Mouse (Mus musculus): ENCODE measurements around the gene Sh3bp5. TPM values are rescaled to one million over a fixed set of nuclear protein-coding genes. Genes with fewer than 3 reads are reported as not detected.

Sh3bp5 gene
- polyA plus RNA-seq, 1 experiment, result 43.4 TPM

- no peak overlapping the region for H3K4me3 ChIP-seq (ENCODE audit: insufficient read depth, low read depth, low read length)
- peaks cover 3% of the 10 kb centered on the region; the same call in 1 of the 2 replicates for H3K4me1 ChIP-seq (ENCODE audit: control insufficient read depth, insufficient read depth, low read length)
- H3K27ac ChIP-seq (ENCODE audit: insufficient read depth, low read depth, low read length), result no peak overlapping the region
- H3K36me3 ChIP-seq (ENCODE audit: control insufficient read depth, insufficient read depth, low read length), result no peaks in the 10 kb centered on the region
- DNase-seq, result no peak
- 78% methylated on average over 6 of the region's 6 CpGs for WGBS
- no peaks in the 10 kb centered on the region for H3K27me3 ChIP-seq (replicated peaks; ENCODE audit: control insufficient read depth, insufficient read depth, low read length)
- no peak for TF ChIP-seq CTCF (conservative IDR thresholded peaks at IDR 0.05; ENCODE audit: insufficient read depth, insufficient read length, low read depth, low read length)
- no peak for TF ChIP-seq POLR2A (IDR thresholded peaks at IDR 0.05; ENCODE audit: low read depth, low read length)
These were observed 4.8 kb upstream of the Sh3bp5 start for GRCm38 (mm10) chr14:31440725-31441124.

GRCm38 (mm10) chr14:31440230-31440629 is 4.4 kb upstream of the Sh3bp5 start:
- Histone ChIP-seq H3K4me3 (ENCODE audit: insufficient read depth, low read depth, low read length) (no peak overlapping the region), H3K27ac (ENCODE audit: insufficient read depth, low read depth, low read length) (no peak overlapping the region), H3K27me3 (replicated peaks; ENCODE audit: control insufficient read depth, insufficient read depth, low read length) (no peaks in the 10 kb centered on the region), H3K4me1 (ENCODE audit: control insufficient read depth, insufficient read depth, low read length) (peaks cover 3% of the 10 kb centered on the region; the same call in 1 of the 2 replicates), H3K36me3 (ENCODE audit: control insufficient read depth, insufficient read depth, low read length) (no peaks in the 10 kb centered on the region)
- WGBS, result 44% methylated on average over 3 of the region's 3 CpGs
- peak; percentile 46 for TF ChIP-seq CTCF (conservative IDR thresholded peaks at IDR 0.05; ENCODE audit: insufficient read depth, insufficient read length, low read depth, low read length)
- TF ChIP-seq POLR2A (IDR thresholded peaks at IDR 0.05; ENCODE audit: low read depth, low read length), result no peak
- no peak for DNase-seq

GRCm38 (mm10) chr14:31439279-31439678 is 3.4 kb upstream of the Sh3bp5 start:
- TF ChIP-seq POLR2A (IDR thresholded peaks at IDR 0.05; ENCODE audit: low read depth, low read length) (no peak), CTCF (conservative IDR thresholded peaks at IDR 0.05; ENCODE audit: insufficient read depth, insufficient read length, low read depth, low read length) (no peak)
- DNase-seq, result peak; percentile 76
- Histone ChIP-seq H3K4me3 (ENCODE audit: insufficient read depth, low read depth, low read length) (no peak overlapping the region), H3K4me1 (ENCODE audit: control insufficient read depth, insufficient read depth, low read length) (peaks cover 5% of the 10 kb centered on the region; the same call in 1 of the 2 replicates), H3K27ac (ENCODE audit: insufficient read depth, low read depth, low read length) (no peak overlapping the region), H3K36me3 (ENCODE audit: control insufficient read depth, insufficient read depth, low read length) (no peaks in the 10 kb centered on the region), H3K27me3 (replicated peaks; ENCODE audit: control insufficient read depth, insufficient read depth, low read length) (no peaks in the 10 kb centered on the region)
- 53% methylated on average over 11 of the region's 11 CpGs for WGBS

GRCm38 (mm10) chr14:31437826-31438529 is 2.1 kb upstream of the Sh3bp5 start:
- Histone ChIP-seq H3K4me1 (ENCODE audit: control insufficient read depth, insufficient read depth, low read length) (peaks cover 9% of the 10 kb centered on the region), H3K27me3 (replicated peaks; ENCODE audit: control insufficient read depth, insufficient read depth, low read length) (no peaks in the 10 kb centered on the region), H3K36me3 (ENCODE audit: control insufficient read depth, insufficient read depth, low read length) (no peaks in the 10 kb centered on the region), H3K4me3 (ENCODE audit: insufficient read depth, low read depth, low read length) (no peak overlapping the region), H3K27ac (ENCODE audit: insufficient read depth, low read depth, low read length) (no peak overlapping the region)
- WGBS, result 75% methylated on average over 8 of the region's 8 CpGs
- DNase-seq, result no peak
- TF ChIP-seq POLR2A (IDR thresholded peaks at IDR 0.05; ENCODE audit: low read depth, low read length) (no peak), CTCF (conservative IDR thresholded peaks at IDR 0.05; ENCODE audit: insufficient read depth, insufficient read length, low read depth, low read length) (no peak)

GRCm38 (mm10) chr14:31435018-31435915 is 611 bp downstream of the Sh3bp5 start:
- Histone ChIP-seq H3K27me3 (replicated peaks; ENCODE audit: control insufficient read depth, insufficient read depth, low read length) (no peaks in the 10 kb centered on the region), H3K4me3 (ENCODE audit: insufficient read depth, low read depth, low read length) (peak overlapping the region; percentile 88), H3K36me3 (ENCODE audit: control insufficient read depth, insufficient read depth, low read length) (no peaks in the 10 kb centered on the region), H3K27ac (ENCODE audit: insufficient read depth, low read depth, low read length) (peak overlapping the region; percentile 77), H3K4me1 (ENCODE audit: control insufficient read depth, insufficient read depth, low read length) (peaks cover 26% of the 10 kb centered on the region)
- peak; percentile 70 for DNase-seq
- TF ChIP-seq POLR2A (IDR thresholded peaks at IDR 0.05; ENCODE audit: low read depth, low read length), result peak; percentile 64
- TF ChIP-seq CTCF (conservative IDR thresholded peaks at IDR 0.05; ENCODE audit: insufficient read depth, insufficient read length, low read depth, low read length), result peak; percentile 33
- 3% methylated on average over 53 of the region's 53 CpGs for WGBS

GRCm38 (mm10) chr14:31434426-31434825 is 1.5 kb downstream of the Sh3bp5 start:
- Histone ChIP-seq H3K4me3 (ENCODE audit: insufficient read depth, low read depth, low read length) (no peak overlapping the region), H3K36me3 (ENCODE audit: control insufficient read depth, insufficient read depth, low read length) (no peaks in the 10 kb centered on the region), H3K27ac (ENCODE audit: insufficient read depth, low read depth, low read length) (peak overlapping the region; percentile 86; the same call in 1 of the 2 replicates), H3K27me3 (replicated peaks; ENCODE audit: control insufficient read depth, insufficient read depth, low read length) (no peaks in the 10 kb centered on the region), H3K4me1 (ENCODE audit: control insufficient read depth, insufficient read depth, low read length) (peaks cover 26% of the 10 kb centered on the region)
- DNase-seq, result peak; percentile 84
- no peak for TF ChIP-seq CTCF (conservative IDR thresholded peaks at IDR 0.05; ENCODE audit: insufficient read depth, insufficient read length, low read depth, low read length)
- TF ChIP-seq POLR2A (IDR thresholded peaks at IDR 0.05; ENCODE audit: low read depth, low read length), result no peak
- WGBS, result 37% methylated on average over 5 of the region's 5 CpGs

Measured in kidney, adult 2 months (tissue).